Mouse (Mus musculus) midbrain, embryonic 13.5 days (tissue): ENCODE measurements around the gene Hist2h2bb. TPM values are rescaled to one million over a fixed set of nuclear protein-coding genes. Genes with fewer than 3 reads are reported as not detected.

Experiments used
- ATAC-seq: fragments of 200-750 bp; cut with Nextera tagmentation; 2 replicates; pipeline ENCODE4 v1.8.0; 2017; ENCODE audit warnings: mild to moderate bottlenecking, moderate TSS enrichment, moderate library complexity
- H3K27ac ChIP-seq: fragments of 300-500 bp; sonication (generic); 2 replicates; pipeline ENCODE4 v1.5.1; 2015; ENCODE audit warnings: inconsistent platforms, mild to moderate bottlenecking, moderate library complexity
- H3K27me3 ChIP-seq: fragments of 300-500 bp; sonication (generic); 2 replicates; pipeline ENCODE4 v1.6.1; 2015; ENCODE audit warnings: mild to moderate bottlenecking, inconsistent platforms
- H3K36me3 ChIP-seq: fragments of 300-500 bp; sonication (generic); 2 replicates; pipeline ENCODE4 v1.6.1; 2015; ENCODE audit warnings: mild to moderate bottlenecking, inconsistent platforms
- H3K4me1 ChIP-seq: fragments of 300-500 bp; sonication (generic); replicated peaks from 2 replicates; pipeline ENCODE4 v1.6.1; 2015; ENCODE audit warnings: inconsistent platforms
- H3K4me2 ChIP-seq: fragments of 300-500 bp; sonication (generic); replicated peaks from 2 replicates; pipeline ENCODE4 v1.6.1; 2015; ENCODE audit warnings: moderate library complexity, mild to moderate bottlenecking, inconsistent platforms
- H3K4me3 ChIP-seq: fragments of 300-500 bp; sonication (generic); replicated peaks from 2 replicates; pipeline ENCODE4 v1.5.1; 2015; ENCODE audit warnings: mild to moderate bottlenecking, inconsistent platforms
- H3K9ac ChIP-seq: fragments of 300-500 bp; sonication (generic); replicated peaks from 2 replicates; pipeline ENCODE4 v1.6.1; 2015; ENCODE audit warnings: mild to moderate bottlenecking, inconsistent platforms
- H3K9me3 ChIP-seq: fragments of 300-500 bp; sonication (generic); 2 replicates; pipeline ENCODE4 v1.6.1; 2016; ENCODE audit warnings: mild to moderate bottlenecking, inconsistent platforms
- WGBS: fragments of 180-500 bp; shearing (Covaris S2); methylation state at CpG from one replicate; pipeline ENCODE4 v1.1.7; 2015; 5-methylcytosine and 5-hydroxymethylcytosine counted together
- polyA plus RNA-seq: library from polyadenylated mRNA; unstranded; fragments of >200 nt; fragmentation: Nextera tagmentation; extraction: Ambion mirVana; gene quantifications from 2 replicates; pipeline ENCODE4 v1.2.1, GENCODE M21; 2015

Gene Hist2h2bb
- polyA plus RNA-seq, 1 experiment from 2014 or later, result 9.1 TPM

DNA sequence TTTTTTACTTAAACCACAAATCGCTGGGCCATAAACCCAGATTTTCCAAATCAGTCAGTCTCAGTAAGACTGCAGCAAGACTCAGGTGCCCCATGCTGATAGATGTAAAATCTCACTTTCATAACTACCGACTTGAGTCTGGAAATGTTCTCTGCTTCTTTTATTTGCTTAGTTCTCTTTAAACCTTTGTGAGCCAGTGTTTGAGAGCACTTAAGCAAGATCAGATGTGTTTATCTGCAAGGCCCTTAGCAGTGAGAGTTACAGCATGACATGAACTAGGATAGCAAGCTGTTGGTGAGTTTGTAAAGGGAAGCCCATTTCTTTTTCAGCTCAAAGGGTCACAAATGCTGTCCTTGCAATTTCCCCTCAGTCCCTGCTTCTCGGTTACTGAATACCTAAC lies 12.4 kb upstream of the Hist2h2bb start:
- no peak overlapping the region for H3K9ac ChIP-seq
- no peaks in the 10 kb centered on the region for H3K9me3 ChIP-seq
- no peak overlapping the region for H3K27ac ChIP-seq
- peaks cover 7% of the 10 kb centered on the region for H3K4me1 ChIP-seq
- 74% methylated on average over 3 of the region's 3 CpGs for WGBS
- no peak for ATAC-seq
- H3K27me3 ChIP-seq, result no peaks in the 10 kb centered on the region
- H3K4me3 ChIP-seq, result no peak overlapping the region
- no peak overlapping the region for H3K4me2 ChIP-seq
- no peaks in the 10 kb centered on the region for H3K36me3 ChIP-seq

GRCm38 (mm10) chr3:96260220-96260619 lies 9.3 kb upstream of the Hist2h2bb start:
- Histone ChIP-seq H3K4me3 (no peak overlapping the region), H3K4me1 (peaks cover 27% of the 10 kb centered on the region), H3K27ac (no peak overlapping the region), H3K4me2 (no peak overlapping the region), H3K36me3 (no peaks in the 10 kb centered on the region), H3K9ac (no peak overlapping the region), H3K9me3 (no peaks in the 10 kb centered on the region), H3K27me3 (no peaks in the 10 kb centered on the region)
- ATAC-seq, result no peak
- 95% methylated on average over 5 of the region's 5 CpGs for WGBS

GRCm38 (mm10) chr3:96261623-96262022 lies 7.9 kb upstream of the Hist2h2bb start:
- H3K27ac ChIP-seq, result peak overlapping the region; percentile 98
- peaks cover 27% of the 10 kb centered on the region for H3K4me1 ChIP-seq
- H3K9me3 ChIP-seq, result no peaks in the 10 kb centered on the region
- peak overlapping the region; percentile 77 for H3K4me2 ChIP-seq
- peak overlapping the region; percentile 59 for H3K4me3 ChIP-seq
- ATAC-seq, result no peak
- no peaks in the 10 kb centered on the region for H3K27me3 ChIP-seq
- H3K36me3 ChIP-seq, result no peaks in the 10 kb centered on the region
- H3K9ac ChIP-seq, result peak overlapping the region; percentile 80
- 53% methylated on average over 3 of the region's 3 CpGs for WGBS

DNA sequence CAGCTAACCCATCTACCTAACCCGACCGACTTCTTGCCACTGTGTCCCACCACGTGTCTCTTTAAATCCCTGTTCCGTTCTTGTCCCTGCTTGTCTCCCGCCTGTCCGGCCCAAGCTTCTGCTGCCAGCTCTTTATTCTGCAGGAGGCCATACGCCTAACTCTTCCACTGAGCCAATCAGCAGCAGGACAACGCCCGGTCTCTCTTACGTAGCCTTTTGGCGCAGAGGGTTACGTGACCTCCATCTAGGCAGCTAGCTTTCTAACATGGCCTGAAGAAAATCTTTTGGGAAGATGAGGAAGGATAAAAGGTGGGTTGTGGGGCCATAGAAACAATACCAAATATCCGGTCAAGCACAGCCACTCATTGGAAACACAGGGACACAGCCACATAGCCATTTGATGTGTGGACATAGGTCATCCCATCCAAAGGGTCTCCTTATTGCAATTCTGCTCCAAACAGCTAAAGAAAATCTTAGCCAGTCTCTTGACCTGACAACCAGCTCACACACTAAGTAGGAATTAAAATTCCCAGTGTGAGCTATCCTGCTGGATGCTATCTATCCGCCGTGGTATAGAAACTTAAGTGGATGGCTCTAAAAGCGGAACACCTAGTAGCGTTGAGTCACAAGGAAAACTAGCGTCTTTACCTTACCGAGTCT lies 7.2 kb upstream of the Hist2h2bb start:
- no peaks in the 10 kb centered on the region for H3K9me3 ChIP-seq
- H3K27ac ChIP-seq, result peak overlapping the region; percentile 98
- H3K27me3 ChIP-seq, result no peaks in the 10 kb centered on the region
- peak; percentile 80 for ATAC-seq
- 2% methylated on average over 19 of the region's 19 CpGs for whole genome bisulfite sequencing
- peak overlapping the region; percentile 77 for H3K4me2 ChIP-seq
- H3K4me1 ChIP-seq, result peaks cover 27% of the 10 kb centered on the region
- H3K4me3 ChIP-seq, result peak overlapping the region; percentile 59
- H3K36me3 ChIP-seq, result no peaks in the 10 kb centered on the region
- H3K9ac ChIP-seq, result peak overlapping the region; percentile 80

DNA sequence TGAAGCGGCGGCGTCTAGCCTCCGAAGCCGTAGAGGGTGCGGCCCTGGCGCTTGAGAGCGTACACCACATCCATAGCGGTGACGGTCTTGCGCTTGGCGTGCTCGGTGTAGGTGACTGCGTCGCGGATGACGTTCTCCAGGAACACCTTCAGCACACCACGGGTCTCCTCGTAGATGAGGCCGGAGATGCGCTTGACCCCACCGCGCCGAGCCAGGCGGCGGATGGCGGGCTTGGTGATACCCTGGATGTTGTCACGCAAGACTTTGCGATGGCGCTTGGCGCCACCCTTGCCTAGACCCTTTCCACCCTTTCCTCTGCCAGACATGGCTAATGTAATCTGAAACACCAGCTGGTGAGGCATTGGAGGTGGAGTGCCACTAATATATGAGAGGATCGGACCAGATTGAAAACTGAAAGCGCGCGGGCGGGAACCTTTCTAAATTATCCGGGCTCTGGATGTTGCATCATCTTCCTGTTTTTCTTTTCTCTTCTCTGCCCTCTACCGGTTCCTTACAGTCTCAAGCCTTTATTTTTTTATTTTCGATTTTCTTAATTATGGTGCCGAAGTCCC lies 6.5 kb upstream of the Hist2h2bb start, which contains the start of gene Hist2h4:
TSS of gene Hist2h4 (minus strand) at position 333 of the 572 bp plus-strand sequence.
- no peaks in the 10 kb centered on the region for H3K9me3 ChIP-seq
- H3K9ac ChIP-seq, result peak within 1 kb of the TSS; percentile 80
- WGBS, result under 1% methylated on average over 40 of the region's 40 CpGs
- no peaks in the 10 kb centered on the region for H3K36me3 ChIP-seq
- H3K4me1 ChIP-seq, result peaks cover 34% of the 10 kb centered on the region
- ATAC-seq, result peak; percentile 88
- H3K4me3 ChIP-seq, result peak within 1 kb of the TSS; percentile 59
- H3K4me2 ChIP-seq, result peak within 1 kb of the TSS; percentile 77
- H3K27me3 ChIP-seq, result no peaks in the 10 kb centered on the region
- H3K27ac ChIP-seq, result peak within 1 kb of the TSS; percentile 98

- Histone ChIP-seq H3K9ac (peak overlapping the region; percentile 80), H3K4me3 (peak overlapping the region; percentile 59), H3K9me3 (no peaks in the 10 kb centered on the region), H3K4me2 (peak overlapping the region; percentile 77), H3K27ac (peak overlapping the region; percentile 98), H3K27me3 (no peaks in the 10 kb centered on the region), H3K4me1 (peaks cover 38% of the 10 kb centered on the region), H3K36me3 (no peaks in the 10 kb centered on the region)
- WGBS, result 4% methylated on average over 27 of the region's 27 CpGs
- peak; percentile 44 for ATAC-seq
Measured at GRCm38 (mm10) chr3:96263558-96264403, 5.8 kb upstream of the Hist2h2bb start.

DNA sequence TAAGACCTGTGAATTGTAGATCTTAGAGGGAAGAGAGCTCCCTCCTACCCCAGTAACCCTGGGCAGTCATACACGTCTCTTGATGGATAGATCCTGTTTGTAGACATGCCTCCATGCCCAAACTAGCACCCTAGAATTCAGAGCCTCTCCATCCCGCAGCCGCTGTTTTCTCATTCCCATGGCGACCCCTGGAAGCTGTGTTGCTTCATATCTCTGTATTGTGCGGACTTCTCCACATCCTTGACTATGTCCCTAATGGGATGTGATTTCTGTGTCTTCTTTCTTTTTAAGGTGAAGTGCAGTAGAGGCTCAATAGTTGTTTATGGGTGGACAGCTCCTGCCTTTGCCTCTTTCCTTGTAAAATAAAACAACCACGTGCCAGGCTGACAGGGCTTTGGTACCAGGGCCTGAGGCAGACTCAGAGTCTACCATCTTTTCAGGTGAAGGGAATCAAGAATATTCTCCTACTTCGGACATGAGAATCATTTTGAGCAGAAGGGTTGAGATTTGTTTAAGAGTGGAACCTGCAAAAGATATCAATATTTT lies 5.1 kb upstream of the Hist2h2bb start:
- Histone ChIP-seq H3K9ac (0 out of 2 replicates have a peak overlapping the region, but pooled peaks have one; percentile 16), H3K27ac (peak overlapping the region; percentile 98)
- ATAC-seq, result no peak

DNA sequence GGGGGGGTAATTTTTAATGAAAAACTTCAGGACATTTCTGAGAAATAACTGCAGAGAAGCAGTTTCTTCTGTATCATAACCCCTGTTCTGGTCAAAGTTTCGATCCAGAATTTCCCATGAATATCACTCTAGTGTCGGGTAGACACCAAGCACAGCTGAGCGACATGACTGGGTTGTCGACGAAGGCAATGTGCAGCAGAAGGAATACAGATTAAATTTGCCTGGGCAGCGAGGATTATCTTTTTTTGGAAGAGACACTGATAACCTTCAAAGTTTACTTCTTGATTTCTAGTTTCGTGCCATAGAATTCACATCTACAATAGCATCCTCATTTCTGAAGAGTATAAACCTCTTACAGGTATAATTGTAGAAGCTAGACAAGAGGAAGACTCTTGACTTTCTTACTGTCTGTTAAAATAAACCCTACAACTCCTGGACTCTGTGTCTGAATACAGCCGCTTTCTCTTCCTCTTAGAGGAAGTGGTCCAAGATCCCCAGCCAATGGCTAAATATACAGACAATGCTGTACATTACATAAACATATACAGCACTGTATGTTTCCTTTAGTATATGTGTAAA lies 3.3 kb upstream of the Hist2h2bb start:
- ATAC-seq, result no peak
- WGBS, result 95% methylated on average over 8 of the region's 8 CpGs
- no peaks in the 10 kb centered on the region for H3K27me3 ChIP-seq

More for the DNA sequence above, 5.1 kb upstream of the Hist2h2bb start:
- H3K9me3 ChIP-seq, result no peaks in the 10 kb centered on the region
- WGBS, result 68% methylated on average over 7 of the region's 7 CpGs
- H3K4me2 ChIP-seq, result peak overlapping the region; percentile 77
- H3K4me3 ChIP-seq, result no peak overlapping the region
- no peaks in the 10 kb centered on the region for H3K27me3 ChIP-seq
- no peaks in the 10 kb centered on the region for H3K36me3 ChIP-seq
- H3K4me1 ChIP-seq, result peaks cover 40% of the 10 kb centered on the region

DNA sequence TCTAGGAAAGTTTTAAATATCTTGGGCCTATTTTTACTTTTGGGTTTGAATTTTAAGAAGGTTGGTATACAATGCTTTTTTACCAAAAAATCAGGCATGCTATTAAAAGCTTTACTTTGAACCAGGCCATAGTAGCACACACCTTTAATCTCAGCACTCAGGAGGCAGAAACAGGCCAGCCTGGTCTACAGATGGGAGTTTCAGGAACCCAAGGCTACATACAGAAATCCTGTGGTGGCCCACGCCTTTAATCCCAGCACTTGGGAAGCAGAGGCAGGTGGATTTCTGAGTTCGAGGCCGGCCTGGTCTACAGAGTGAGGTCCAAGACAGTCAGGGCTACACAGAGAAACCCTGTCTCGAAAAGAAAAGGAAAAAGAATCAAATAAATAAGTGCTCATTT lies 2.0 kb upstream of the Hist2h2bb start:
- no peak for ATAC-seq
- Histone ChIP-seq H3K9ac (no peak overlapping the region), H3K36me3 (no peaks in the 10 kb centered on the region), H3K27ac (no peak overlapping the region; the same call in 1 of the 2 replicates), H3K4me1 (peaks cover 33% of the 10 kb centered on the region), H3K4me2 (no peak overlapping the region), H3K27me3 (no peaks in the 10 kb centered on the region), H3K4me3 (no peak overlapping the region), H3K9me3 (no peaks in the 10 kb centered on the region)
- 79% methylated on average over 4 of the region's 4 CpGs for WGBS

More for the DNA sequence above, 3.3 kb upstream of the Hist2h2bb start:
- H3K9me3 ChIP-seq, result no peaks in the 10 kb centered on the region
- H3K4me3 ChIP-seq, result no peak overlapping the region
- peaks cover 43% of the 10 kb centered on the region for H3K4me1 ChIP-seq
- H3K36me3 ChIP-seq, result no peaks in the 10 kb centered on the region
- no peak overlapping the region for H3K9ac ChIP-seq
- no peak overlapping the region for H3K4me2 ChIP-seq
- no peak overlapping the region for H3K27ac ChIP-seq

DNA sequence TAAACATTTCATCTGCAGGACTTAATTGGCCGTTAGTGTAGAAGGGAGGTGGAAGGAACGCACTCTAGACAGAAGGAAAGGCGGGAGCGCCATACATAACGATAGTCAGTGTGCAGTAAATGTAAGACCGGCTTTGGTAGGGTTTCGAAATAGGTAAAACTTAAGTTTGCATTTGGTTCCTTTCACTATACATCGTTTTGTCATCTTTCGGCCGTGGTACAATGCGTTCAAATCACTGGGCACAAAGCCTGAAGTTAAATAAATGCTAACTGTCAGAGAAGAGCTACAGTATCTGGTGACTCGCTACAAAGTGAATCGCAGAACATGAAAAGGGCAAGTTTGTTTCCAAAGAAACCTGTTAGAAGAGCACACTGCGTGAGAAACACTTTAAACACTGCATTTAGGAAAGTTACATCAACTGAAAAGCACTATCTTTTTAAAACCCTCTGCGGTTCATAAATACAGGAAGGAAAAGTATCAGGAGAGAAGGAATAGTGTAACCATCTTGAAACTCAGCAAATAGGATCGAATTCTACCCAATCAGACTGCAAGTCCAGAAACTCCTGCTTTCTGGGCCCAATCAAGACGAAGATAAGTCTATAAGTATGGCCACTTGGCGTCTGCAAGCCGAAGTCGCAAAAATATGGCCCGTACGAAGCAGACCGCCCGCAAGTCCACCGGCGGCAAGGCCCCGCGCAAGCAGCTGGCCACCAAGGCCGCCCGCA lies 1.3 kb upstream of the Hist2h2bb start, which contains the start of gene Hist2h3b:
TSS of gene Hist2h3b (plus strand) at position 604 of the 725 bp plus-strand sequence.
- no peaks in the 10 kb centered on the region for H3K27me3 ChIP-seq
- 24% methylated on average over 30 of the region's 30 CpGs for WGBS
- H3K9ac ChIP-seq, result peak within 1 kb of the TSS; percentile 67
- H3K4me1 ChIP-seq, result peaks cover 32% of the 10 kb centered on the region
- no peaks in the 10 kb centered on the region for H3K9me3 ChIP-seq
- peak; percentile 57 for ATAC-seq
- peak within 1 kb of the TSS; percentile 77 for H3K4me2 ChIP-seq
- H3K27ac ChIP-seq, result peak within 1 kb of the TSS; percentile 93
- peak within 1 kb of the TSS; percentile 50 for H3K4me3 ChIP-seq
- no peaks in the 10 kb centered on the region for H3K36me3 ChIP-seq
